Mouse (Mus musculus): ENCODE measurements around the gene Stard3.

The Stard3 gene

DNA sequence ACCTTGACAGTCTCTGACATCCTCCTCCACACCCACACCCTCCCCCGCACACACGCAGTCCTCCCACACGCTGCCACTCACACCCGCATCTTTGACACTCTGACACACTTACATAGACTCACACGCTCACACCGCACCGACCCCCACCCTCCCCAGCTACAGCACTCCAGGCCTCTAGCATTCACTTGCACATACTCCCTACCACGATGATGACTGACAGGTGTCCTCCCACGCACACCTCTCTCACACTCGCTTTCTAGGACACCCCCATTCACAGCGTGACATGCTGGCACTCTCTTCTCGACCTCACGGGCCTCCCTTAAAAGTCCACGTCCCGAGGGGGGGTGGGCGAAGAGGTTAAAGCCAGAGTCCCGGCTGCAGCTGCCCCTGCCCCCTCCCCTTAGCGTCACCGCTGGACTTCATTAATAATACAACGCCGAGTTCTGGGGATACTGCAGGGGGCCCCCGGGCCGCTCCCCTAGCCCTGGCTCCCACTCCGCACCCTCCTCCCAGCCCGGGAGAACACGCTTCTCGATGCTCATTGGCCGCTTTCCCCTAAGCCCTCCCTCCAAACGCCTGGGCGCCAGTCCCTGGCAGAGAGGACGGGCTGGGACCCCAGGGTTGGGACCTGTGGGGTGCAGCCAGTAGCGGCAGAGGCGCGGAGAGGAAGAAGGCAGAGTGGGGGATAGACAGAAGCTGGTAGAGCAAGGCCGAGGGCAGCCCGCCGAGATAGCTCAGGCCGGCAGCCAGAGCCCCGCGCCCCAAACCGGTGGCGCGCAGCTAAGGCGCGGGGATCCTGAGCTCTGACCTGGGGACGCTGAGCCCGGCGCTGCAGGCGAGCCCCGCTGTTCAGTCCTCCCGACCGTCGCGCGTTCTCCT, 9.8 kb upstream of the Stard3 start, which contains the start of gene Ppp1r1b:
TSS of gene Ppp1r1b (plus strand) at position 322 of the 879 bp plus-strand sequence.
- no peak for DNase-seq (ENCODE audit: low spot score)

DNA sequence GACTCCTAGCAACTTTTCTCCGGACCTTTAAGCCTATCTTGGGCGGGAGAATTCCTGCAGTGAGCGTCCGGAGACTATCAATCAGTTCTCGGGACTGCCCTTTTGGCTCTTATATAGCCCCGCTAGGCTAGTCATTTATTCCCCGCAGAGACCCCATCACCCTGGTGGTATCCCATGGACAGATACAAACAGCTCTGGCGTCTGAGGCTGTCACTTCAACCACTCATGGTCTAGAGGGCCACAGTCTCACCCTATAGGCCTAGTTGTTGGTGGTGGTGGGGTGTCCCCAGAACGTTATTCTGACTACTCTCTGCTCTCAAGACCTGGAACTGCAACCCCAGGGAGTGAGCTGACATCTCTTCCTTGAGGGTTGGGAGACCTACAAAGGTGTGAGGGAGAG, 8.9 kb upstream of the Stard3 start:
- DNase-seq (ENCODE audit: low spot score) = no peak

DNA sequence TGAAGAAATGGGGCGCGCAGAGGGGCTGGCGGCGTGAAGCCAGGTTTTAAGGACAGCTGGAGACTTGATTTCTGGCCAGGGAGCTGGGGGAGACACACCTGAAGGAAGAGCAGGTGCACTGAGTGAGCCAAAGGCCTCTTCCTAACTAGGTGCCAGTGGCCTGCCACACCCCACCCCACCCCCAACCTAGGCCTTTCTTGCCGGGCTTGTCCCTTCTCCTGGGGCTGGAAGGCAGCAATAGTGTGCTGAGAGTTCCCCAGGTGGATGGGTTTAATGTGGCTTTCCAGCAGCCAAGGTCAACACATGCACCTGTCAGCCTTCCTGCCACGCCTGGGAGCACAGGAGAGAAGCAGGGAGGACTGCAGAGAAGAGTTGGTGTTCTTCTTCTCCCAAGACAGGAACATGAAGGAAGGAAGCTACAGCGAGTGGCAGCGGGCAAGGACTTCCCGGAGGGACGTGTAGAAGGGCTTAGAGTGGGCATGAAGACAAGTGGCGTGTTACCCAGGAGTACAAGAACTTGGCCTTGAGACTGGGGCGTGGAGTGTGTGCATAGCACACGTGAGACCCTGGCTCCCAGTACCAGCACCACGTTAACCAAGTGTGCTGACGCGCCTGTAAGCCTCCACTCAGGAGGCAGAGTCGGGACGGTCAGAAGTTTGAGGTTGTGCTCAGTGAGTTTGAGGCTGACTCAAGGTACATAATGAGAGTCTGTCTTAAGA, 5.7 kb upstream of the Stard3 start:
- DNase-seq (ENCODE audit: low spot score) = no peak

DNA sequence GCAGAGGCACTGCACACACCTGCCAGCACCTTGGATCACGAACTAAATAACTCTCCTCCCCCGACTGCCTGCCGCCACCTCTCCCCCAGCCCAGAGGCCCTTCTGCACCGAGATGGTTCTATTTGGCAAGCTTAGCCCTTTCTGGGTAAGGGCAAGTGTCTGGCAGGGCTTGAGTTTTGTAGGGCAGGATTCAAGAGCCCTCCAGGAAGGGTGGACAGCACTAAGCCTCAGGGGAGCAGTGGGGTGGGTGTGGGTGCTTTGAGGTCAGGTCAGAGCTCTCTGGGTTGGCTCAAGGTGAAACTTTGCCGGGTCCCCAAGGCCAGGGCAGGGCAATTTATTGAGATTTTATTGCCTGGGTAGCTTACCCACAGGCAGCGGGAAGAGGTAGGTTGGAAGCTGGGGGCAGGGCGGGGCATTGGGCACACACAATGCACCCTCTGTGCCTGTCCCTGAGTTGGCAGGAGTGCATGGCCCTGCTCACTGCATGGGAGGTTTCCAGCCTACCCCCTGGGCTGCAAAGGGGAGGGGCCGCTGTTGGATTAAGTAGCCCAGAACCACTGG, 4.4 kb upstream of the Stard3 start:
- no peak for DNase-seq (ENCODE audit: low spot score)

DNA sequence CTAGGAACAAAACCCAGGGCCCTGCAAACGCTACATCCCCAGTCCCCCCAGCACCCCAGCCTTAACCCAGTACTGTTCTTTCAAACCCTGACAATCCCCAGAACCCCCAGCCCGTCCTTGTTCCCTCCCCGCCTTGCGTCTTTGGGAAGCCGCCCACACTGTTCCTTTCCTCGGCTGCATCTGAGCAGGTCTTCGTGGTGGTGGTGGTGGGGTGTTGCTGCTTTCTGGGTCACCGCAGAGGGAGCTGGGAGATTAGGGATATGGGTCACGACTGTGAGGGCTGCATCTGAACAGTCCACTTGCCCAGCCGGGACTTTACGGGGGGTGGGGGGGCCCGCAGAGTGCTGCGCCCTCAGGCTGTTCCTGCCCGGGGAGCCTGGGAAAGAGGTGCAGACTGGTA, 3.7 kb upstream of the Stard3 start:
- DNase-seq (ENCODE audit: low spot score) = no peak

DNA sequence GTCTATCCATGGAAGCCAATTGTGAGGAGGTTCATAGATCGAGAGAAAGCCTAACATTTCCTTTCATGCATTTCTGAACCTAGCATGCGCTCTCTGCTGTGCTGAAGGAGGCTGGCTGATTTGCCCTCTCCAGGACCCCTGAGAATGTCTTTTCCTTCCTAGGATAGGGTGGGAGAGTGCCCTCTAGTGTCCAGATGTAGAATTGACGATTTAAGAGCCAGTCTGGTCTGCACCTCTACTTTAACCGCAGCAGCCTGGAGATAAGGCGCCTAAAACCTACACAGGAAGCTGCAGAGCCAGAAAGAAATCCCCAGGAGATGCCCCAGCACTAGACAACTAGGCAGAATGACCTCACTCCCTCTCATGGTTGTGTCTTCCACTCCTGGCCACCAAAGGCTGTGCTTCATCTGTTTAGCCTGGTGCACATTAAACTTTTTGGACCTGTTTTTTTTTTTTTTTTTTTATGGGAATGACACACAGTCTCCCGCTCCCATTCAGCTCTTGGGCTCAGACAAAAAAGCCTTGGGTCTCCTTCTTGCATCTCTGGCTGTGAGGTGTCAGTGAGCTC, 2.4 kb upstream of the Stard3 start:
- DNase-seq (ENCODE audit: low spot score) = peak; percentile 78

DNA sequence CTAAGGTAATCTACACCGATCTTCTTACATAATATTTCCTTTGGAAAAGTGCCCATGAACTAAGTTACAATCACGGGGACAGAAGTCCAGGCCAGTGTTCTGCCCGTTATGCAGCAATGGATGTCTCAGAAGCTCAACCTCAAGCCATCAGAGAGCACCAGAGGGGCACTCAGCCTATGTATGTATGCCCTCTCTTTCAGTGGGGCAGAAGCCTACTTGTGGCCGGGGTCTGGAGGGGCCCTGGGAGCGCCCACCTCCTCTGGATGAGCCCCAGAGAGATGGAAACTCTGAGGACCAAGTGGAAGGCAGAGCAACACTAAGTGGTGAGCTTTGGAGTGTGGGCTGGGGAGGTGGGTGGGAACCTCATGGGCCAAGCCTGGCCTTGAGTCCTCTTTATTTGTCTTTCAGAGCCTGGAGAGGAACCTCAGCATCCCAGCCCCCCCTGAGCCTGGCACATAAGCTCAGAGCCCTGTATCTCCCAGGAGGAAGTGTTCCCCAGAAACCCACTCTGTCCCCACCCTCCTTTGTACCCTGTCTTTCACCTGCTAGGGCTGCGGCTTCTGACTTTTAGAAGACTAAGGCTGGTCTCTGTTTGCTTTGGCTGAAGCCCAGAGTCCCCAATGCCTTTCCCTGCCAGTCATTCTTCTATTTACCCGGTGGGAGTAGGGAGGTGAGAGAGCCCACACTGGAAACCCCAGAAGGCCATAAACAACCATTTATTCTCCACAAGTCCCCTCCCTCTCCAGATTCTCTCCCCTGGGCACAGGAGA, 1.4 kb upstream of the Stard3 start:
- DNase-seq (ENCODE audit: low spot score) = no peak

DNA sequence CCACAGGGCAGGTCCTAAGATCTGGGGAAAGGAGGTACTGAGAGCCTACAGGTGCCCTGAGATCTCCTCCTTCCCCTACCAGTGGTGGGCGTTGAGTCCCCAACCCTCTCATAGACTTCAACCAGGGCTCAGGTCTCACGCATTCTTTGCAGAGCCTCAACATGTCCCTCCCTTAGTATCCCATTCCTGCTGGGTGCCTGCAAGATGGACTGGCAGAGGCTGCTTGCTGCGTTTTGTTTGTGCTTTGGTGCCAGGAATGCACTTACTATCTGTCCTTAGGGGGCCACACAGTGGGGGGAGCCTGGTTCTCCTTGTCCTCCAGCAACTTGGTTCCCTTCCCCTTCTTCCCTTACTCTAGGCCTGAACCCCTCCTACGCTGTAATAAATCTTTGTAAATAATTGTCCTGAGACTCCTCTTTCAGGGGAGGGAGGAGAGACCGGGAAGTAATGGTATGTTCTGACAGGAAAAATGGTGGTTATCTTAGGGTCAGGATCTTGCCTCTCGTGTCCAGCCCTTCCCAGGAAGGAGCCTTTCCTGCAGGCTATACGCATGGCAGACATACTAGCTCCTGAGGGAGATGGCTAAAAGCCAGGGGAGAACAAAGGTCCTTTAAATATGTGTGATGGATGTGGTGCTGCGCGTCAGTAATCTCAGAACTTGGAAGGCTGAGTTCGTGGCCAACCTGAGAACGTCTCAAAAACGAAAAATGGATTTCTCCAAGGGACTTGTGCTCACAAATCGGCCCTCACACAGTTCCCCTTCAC, 590 bp upstream of the Stard3 start:
- no peak for DNase-seq (ENCODE audit: low spot score)

DNA sequence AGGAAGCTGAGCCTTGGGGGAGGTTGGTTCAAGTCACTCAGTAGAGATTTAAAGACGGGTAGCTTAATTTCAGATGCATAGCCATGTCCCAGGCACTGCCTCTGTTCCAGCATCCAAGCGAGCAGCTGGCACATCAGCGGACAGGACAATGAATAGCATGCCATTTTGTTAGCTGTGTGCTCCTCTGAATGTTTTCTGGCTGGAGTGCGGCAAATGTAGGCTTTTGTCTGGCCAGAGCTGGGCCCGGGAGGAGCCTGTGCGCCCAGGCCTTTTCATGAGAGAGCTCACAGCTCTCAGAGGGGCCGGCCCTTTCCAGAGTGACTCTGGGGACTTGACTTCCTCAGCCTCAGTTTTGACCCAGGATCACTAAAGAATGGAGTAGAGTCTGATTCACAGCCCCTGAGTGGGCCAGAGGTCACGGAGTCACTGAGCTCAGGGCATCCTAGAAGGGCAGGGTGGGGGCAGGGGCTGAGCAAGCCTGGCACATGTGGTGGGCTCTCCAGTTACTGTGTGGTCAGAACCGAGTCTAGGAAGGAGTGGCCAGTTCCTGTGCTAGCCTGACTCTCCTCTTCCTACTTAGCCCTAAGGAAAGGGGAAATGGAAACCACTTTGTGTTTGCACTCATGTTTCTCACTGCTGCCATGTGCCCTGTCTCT, 2.8 kb downstream of the Stard3 start:
- DNase-seq (ENCODE audit: low spot score) = no peak

DNA sequence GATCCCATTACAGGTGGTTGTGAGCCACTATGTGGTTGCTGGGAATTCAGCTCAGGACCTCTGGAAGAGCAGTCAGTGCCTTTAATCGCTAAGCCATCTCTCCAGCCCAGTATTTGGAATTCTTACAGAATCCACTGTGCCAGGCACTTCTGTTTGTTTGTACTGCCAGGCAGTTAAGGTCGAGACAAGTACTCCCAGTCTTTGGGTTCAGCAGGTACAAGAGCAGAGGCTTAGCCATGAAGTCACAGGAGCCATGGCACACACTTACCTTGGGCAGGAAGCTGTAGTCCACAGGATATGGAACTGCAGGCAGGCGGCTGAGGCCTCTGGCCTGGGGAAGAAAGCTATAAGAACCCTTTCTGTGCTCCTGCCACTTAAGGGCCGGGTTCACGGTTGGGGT, 5.6 kb downstream of the Stard3 start:
- DNase-seq (ENCODE audit: low spot score) = no peak

DNA sequence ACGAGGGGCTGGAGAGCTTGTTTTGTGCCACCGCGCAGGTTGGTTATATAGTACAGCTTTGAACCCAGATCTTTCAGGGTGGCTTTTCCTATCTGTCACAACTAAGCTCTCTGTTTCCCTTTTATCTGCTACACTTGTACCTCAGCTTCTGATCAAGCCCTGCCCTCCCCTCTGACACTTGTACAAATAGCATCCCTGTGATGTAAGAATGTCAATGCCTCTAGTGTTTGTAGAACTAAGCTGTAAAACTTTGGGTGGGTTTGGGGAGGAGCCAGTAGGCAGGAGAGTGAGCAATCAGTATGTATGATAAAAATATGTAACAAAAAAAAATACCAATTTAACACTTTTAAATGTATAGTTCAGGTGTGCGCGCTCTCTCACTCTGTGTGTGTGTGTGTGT, 6.2 kb downstream of the Stard3 start:
- no peak for DNase-seq (ENCODE audit: low spot score)

DNA sequence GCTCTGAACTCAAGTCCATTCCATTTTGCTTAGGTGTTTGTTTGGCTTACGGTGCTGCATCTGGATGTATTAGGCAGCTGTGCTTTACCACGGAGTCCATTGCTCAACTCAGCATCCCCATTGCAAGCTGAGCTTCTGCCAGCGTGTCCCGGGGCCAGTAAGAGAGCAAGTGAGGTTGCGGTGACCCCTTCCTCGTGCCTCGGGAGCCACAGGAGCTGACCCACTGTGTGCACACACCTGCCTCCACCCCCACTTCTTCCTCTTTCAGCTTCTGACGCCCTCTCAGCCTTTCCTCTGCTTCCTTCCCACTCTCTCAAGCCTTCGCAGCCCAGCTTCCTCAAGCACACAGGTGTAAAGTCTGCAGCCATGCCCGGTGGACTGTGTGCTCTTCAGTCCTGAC, 8.1 kb downstream of the Stard3 start:
- no peak for DNase-seq (ENCODE audit: low spot score)

DNA sequence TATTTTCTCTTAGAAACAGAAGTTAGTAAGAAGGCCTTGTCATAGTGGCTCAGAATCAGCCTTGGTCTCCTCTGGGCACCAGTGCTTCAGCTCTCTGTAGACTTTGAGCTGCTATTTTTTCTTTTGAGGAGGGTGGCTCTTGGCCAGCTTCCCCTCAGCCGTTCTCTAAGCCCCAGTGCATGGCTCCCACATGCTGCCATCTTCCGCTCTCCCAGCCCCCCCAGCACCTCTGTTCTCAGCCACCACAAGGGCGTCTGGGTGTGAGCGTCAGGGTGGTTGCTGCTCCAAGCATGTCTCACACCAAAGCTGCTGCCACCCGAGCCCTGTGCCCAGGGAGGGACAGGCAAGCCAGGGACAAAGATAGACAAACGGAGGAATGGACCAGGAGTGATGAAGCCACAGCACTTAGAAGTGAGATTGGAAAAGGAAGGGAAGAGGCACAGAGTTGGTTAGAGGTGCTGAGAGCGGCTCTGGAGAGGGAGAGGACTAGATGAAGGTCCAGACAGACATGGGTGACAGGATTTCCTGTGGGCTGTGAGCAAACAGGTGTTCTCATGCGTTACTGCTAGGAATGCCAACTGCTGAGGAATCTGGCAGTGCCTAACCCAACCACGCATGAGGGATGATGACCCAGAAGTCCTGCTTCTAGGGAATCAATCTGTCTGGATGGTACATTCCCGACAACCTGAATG, 9.1 kb downstream of the Stard3 start:
- no peak for DNase-seq (ENCODE audit: low spot score)

DNA sequence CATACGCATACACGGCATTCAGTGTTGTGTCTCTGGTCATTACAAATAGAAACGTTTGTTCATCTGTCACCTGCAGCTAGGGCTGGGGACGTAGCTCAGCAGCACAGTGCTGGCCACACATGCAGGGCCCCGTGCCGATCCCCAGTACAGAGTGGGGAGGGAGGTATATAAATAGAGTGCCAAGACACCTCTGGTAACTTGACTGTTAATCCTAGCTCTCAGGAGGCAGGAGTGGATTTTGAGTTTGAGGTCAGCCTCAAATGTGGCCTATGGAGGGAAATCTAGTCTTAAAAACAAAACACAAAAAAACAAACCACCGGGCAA, 9.7 kb downstream of the Stard3 start:
- no peak for DNase-seq (ENCODE audit: low spot score)

DNA sequence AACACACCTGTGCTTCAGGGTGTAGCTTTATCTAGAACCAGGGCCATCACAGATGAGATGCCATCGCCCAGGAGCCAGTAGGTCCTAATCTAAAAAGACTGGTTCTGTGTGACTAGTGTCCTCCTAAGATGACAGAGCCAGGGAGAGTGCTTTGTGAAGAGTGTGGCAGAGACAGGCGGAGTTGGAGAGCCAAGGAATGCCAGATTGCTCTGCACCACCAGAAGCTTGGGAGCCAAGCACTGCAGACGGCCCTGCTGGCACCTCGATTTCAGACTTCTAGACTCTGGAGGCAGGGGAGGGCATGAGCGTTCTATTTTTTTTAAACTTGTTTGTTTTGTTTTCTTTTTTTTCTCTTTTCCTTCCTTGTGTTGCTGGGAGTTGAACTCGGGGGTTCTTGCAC, 11.2 kb downstream of the Stard3 start:
- no peak for DNase-seq (ENCODE audit: low spot score)

DNA sequence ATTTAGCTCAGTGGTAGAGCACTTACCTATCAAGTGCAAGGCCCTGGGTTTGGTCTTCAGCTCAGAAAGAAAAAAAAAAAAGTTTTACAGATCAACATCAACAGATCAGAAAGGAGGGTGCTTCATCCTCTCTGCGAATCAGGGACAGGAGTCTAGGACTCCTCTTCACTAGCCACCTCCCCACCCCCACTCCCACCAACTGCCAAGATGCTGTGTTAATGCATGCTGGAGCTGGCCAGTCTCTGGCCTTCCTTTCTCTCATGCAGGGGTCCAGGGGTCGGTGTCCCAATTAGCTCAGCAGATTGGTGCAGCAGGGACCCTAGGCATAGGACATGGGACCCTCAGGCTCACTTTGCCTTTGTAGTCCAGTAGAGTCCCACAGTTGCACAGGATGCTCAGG, 12.4 kb downstream of the Stard3 start:
- DNase-seq (ENCODE audit: low spot score) = no peak

DNA sequence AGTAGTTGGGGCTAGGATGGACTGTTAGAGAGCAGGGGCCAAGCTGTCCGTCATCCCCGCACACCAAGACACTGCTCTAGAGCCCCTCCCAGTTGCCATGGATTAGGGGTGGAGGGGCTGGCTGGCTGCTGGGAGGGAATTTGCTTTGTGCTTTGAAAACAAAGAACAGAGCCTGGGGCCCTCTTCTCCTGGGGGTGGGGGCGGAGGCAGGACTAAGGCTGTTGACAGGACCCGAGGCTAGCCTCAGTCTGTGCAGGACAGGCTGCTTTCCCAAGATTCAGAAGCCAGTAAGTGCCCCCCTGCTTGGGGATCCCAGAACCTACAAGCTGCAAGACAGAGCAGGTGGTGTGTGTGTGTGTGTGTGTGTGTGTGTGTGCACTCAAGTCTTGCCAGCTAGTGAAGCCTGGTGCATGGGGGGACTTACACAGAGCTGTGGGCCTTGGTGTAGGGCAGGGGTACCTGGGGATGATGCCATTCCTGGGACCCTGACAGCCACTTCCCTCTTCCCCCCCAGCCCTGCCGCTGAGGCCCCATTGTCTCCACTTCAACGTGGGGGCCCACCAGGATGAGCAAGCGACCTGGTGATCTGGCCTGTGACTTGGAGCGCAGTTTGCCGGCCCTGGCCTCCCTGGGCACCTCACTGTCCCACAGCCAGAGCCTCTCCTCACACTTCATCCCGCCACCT, 13.5 kb downstream of the Stard3 start:
- no peak for DNase-seq (ENCODE audit: low spot score)

DNA sequence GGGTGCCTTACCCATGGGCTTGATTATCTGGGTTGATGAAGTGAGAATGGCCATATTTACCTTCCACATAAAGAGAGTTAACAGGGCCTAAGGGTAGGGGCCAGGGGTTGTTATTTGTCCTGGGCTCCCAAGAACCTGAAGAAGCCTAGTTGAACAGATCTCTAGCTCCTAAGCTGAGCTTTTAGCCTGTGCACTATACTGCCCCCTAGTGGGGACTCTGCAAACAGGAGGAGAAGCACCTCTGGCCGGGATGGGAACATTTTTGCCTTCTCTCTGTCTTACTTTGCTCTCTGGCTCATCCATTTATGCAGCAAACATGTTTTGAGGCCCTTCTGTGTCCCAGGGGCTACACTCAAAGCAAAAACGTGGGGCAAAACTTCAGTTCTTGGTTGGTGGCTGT, 14.2 kb downstream of the Stard3 start:
- DNase-seq (ENCODE audit: low spot score) = peak; percentile 67

DNA sequence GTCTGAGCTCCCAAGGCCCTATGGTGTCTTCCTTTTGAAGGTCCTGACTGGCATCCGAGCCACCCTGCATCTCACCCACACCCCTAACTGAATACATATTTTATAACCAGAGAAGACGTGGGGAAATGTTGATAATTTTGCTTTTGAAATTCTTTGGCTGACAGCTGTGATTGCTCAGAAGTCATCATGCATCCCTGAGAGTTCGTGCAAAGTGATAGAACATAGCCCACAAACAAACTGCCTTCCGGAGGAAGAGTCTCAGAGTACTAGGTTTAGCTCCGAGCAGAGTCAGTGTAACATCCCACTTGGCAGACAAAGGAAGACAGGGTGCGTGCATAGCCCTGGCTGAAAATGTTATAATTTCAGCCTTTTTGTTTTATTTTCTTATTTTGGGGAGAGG, 15.1 kb downstream of the Stard3 start:
- DNase-seq (ENCODE audit: low spot score) = no peak

DNA sequence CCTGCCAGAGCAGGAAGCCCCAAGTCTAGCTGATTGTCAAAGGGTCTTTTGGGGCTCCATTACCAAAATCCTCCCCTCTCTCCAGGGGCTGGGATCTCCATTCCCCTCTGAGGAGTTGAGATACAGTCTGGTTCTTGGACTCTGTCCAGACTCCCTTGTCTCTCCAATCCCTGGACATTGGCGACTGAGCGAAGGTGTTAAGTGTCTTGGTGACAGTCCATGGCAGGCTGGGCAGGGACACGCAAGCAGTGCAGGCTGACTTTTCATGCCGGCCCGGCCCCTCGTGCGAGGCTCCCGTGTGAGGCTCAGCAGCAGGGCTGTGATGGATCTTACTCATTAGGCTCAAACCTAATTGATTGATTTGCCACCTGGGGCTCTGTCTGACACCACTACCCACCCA, 16.1 kb downstream of the Stard3 start:
- DNase-seq (ENCODE audit: low spot score) = no peak
